Mouse (Mus musculus) limb, embryonic 13.5 days (tissue): ENCODE results near the gene Glis1. TPM values are rescaled to one million over a fixed set of nuclear protein-coding genes. Genes with fewer than 3 reads are reported as not detected.

Experiments
- ATAC-seq: fragments of 200-750 bp; cut with Nextera tagmentation; 2 replicates; pipeline ENCODE4 v1.8.0; 2017; ENCODE audit warnings: low read depth, moderate number of reproducible peaks, moderate TSS enrichment; ENCODE audit not compliant: low FRiP score
- H3K27ac ChIP-seq: fragments of 300-500 bp; sonication (generic); 2 replicates; pipeline ENCODE4 v1.5.1; 2015; ENCODE audit warnings: inconsistent platforms, mild to moderate bottlenecking, moderate library complexity
- H3K27me3 ChIP-seq: fragments of 300-500 bp; sonication (generic); 2 replicates; pipeline ENCODE4 v1.6.1; 2015; ENCODE audit warnings: mild to moderate bottlenecking, inconsistent platforms
- H3K36me3 ChIP-seq: fragments of 300-500 bp; sonication (generic); 2 replicates; pipeline ENCODE4 v1.6.1; 2015; ENCODE audit warnings: inconsistent platforms, mild to moderate bottlenecking, moderate library complexity
- H3K4me1 ChIP-seq: fragments of 300-500 bp; sonication (generic); 2 replicates; pipeline ENCODE4 v1.6.1; 2015; ENCODE audit warnings: inconsistent platforms
- H3K4me2 ChIP-seq: fragments of 300-500 bp; sonication (generic); replicated peaks from 2 replicates; pipeline ENCODE4 v1.6.1; 2015; ENCODE audit warnings: inconsistent platforms, mild to moderate bottlenecking, moderate library complexity
- H3K4me3 ChIP-seq: fragments of 300-500 bp; sonication (generic); 2 replicates; pipeline ENCODE4 v1.5.1; 2015; ENCODE audit warnings: moderate library complexity, mild to moderate bottlenecking, inconsistent platforms
- H3K9ac ChIP-seq: fragments of 300-500 bp; sonication (generic); 2 replicates; pipeline ENCODE4 v1.6.1; 2015; ENCODE audit warnings: mild to moderate bottlenecking, inconsistent platforms
- H3K9me3 ChIP-seq: fragments of 300-500 bp; sonication (generic); 2 replicates; pipeline ENCODE4 v1.6.1; 2016; ENCODE audit warnings: inconsistent platforms
- WGBS: fragments of 180-500 bp; shearing (Covaris S2); methylation state at CpG from one replicate; pipeline ENCODE4 v1.1.7; 2015; 5-methylcytosine and 5-hydroxymethylcytosine counted together
- polyA plus RNA-seq: library from polyadenylated mRNA; unstranded; fragments of >200 nt; fragmentation: Nextera tagmentation; extraction: Ambion mirVana; gene quantifications from 2 replicates; pipeline ENCODE4 v1.2.1, GENCODE M21; 2015

Gene Glis1
- polyA plus RNA-seq, 1 experiment from 2014 or later = 10.9 TPM

- Histone ChIP-seq H3K4me2 (no peak overlapping the region), H3K27ac (peak overlapping the region; percentile 63), H3K9me3 (no peaks in the 10 kb centered on the region), H3K9ac (no peak overlapping the region), H3K27me3 (peaks cover 5% of the 10 kb centered on the region; the same call in 1 of the 2 replicates), H3K4me1 (peaks cover 63% of the 10 kb centered on the region), H3K4me3 (no peak overlapping the region), H3K36me3 (no peaks in the 10 kb centered on the region)
- 33% methylated on average over 10 of the region's 10 CpGs for WGBS
- no peak; the same call in 1 of the 2 replicates for ATAC-seq
Measured at GRCm38 (mm10) chr4:107638303-107638702, 203.9 kb downstream of the Glis1 start.

- Histone ChIP-seq H3K4me2 (no peak overlapping the region), H3K27ac (no peak overlapping the region; the same call in 1 of the 2 replicates), H3K9me3 (no peaks in the 10 kb centered on the region), H3K4me1 (peaks cover 31% of the 10 kb centered on the region), H3K27me3 (no peaks in the 10 kb centered on the region), H3K4me3 (no peak overlapping the region), H3K36me3 (no peaks in the 10 kb centered on the region), H3K9ac (no peak overlapping the region)
- WGBS = 64% methylated on average over 4 of the region's 4 CpGs
- no peak for ATAC-seq
Measured at GRCm38 (mm10) chr4:107641624-107642023, 207.2 kb downstream of the Glis1 start.

- WGBS = 86% methylated on average over 5 of the region's 5 CpGs
- H3K4me2 ChIP-seq = no peak overlapping the region
- H3K9me3 ChIP-seq = no peaks in the 10 kb centered on the region
- H3K36me3 ChIP-seq = no peaks in the 10 kb centered on the region
- H3K4me1 ChIP-seq = peaks cover 28% of the 10 kb centered on the region
- H3K27me3 ChIP-seq = peaks cover 8% of the 10 kb centered on the region; the same call in 1 of the 2 replicates
- no peak for ATAC-seq
- no peak overlapping the region for H3K27ac ChIP-seq
- H3K9ac ChIP-seq = no peak overlapping the region
- no peak overlapping the region for H3K4me3 ChIP-seq
Measured at GRCm38 (mm10) chr4:107648959-107649485, 214.6 kb downstream of the Glis1 start.

- ATAC-seq = no peak
- H3K27ac ChIP-seq = no peak overlapping the region
- H3K27me3 ChIP-seq = peaks cover 21% of the 10 kb centered on the region
- no peaks in the 10 kb centered on the region for H3K36me3 ChIP-seq
- peaks cover 38% of the 10 kb centered on the region for H3K4me1 ChIP-seq
- WGBS = 18% methylated on average over 12 of the region's 12 CpGs
- H3K9me3 ChIP-seq = no peaks in the 10 kb centered on the region
- no peak overlapping the region for H3K4me3 ChIP-seq
- H3K4me2 ChIP-seq = peak overlapping the region; percentile 34
- H3K9ac ChIP-seq = no peak overlapping the region
Measured at GRCm38 (mm10) chr4:107651021-107651496, 216.7 kb downstream of the Glis1 start.

GRCm38 (mm10) chr4:107652598-107653279, 218.3 kb downstream of the Glis1 start:
- Histone ChIP-seq H3K9ac (no peak overlapping the region), H3K4me3 (no peak overlapping the region), H3K27ac (no peak overlapping the region), H3K27me3 (peaks cover 27% of the 10 kb centered on the region), H3K4me2 (peak overlapping the region; percentile 41; the same call in 1 of the 2 replicates), H3K9me3 (no peaks in the 10 kb centered on the region), H3K4me1 (peaks cover 45% of the 10 kb centered on the region), H3K36me3 (no peaks in the 10 kb centered on the region)
- ATAC-seq = peak; percentile 80
- 11% methylated on average over 7 of the region's 7 CpGs for WGBS

GRCm38 (mm10) chr4:107653280-107653643, 218.9 kb downstream of the Glis1 start:
- Histone ChIP-seq H3K27ac (no peak overlapping the region), H3K27me3 (peaks cover 27% of the 10 kb centered on the region), H3K4me2 (no peak overlapping the region), H3K9me3 (no peaks in the 10 kb centered on the region), H3K36me3 (no peaks in the 10 kb centered on the region), H3K4me1 (peaks cover 50% of the 10 kb centered on the region), H3K4me3 (no peak overlapping the region), H3K9ac (no peak overlapping the region)
- ATAC-seq = no peak
- WGBS = 74% methylated on average over 5 of the region's 5 CpGs

- no peak overlapping the region for H3K4me2 ChIP-seq
- H3K27me3 ChIP-seq = peaks cover 11% of the 10 kb centered on the region; the same call in 1 of the 2 replicates
- no peaks in the 10 kb centered on the region for H3K36me3 ChIP-seq
- no peak for ATAC-seq
- no peaks in the 10 kb centered on the region for H3K9me3 ChIP-seq
- H3K27ac ChIP-seq = no peak overlapping the region
- no peak overlapping the region for H3K9ac ChIP-seq
- H3K4me1 ChIP-seq = peaks cover 27% of the 10 kb centered on the region
- H3K4me3 ChIP-seq = no peak overlapping the region
- 90% methylated on average over 11 of the region's 11 CpGs for WGBS
Measured at GRCm38 (mm10) chr4:107660649-107661048, 226.3 kb downstream of the Glis1 start.

- 90% methylated on average over 2 of the region's 2 CpGs for WGBS
- Histone ChIP-seq H3K4me1 (peaks cover 8% of the 10 kb centered on the region), H3K27ac (no peak overlapping the region), H3K9me3 (no peaks in the 10 kb centered on the region), H3K36me3 (no peaks in the 10 kb centered on the region), H3K4me3 (no peak overlapping the region), H3K27me3 (peaks cover 17% of the 10 kb centered on the region), H3K4me2 (no peak overlapping the region), H3K9ac (no peak overlapping the region)
- no peak for ATAC-seq
Measured at GRCm38 (mm10) chr4:107668514-107668913, 234.1 kb downstream of the Glis1 start.

GRCm38 (mm10) chr4:107670731-107671130, 236.3 kb downstream of the Glis1 start:
- H3K27me3 ChIP-seq = peaks cover 19% of the 10 kb centered on the region
- peaks cover 25% of the 10 kb centered on the region for H3K4me1 ChIP-seq
- no peak overlapping the region for H3K4me3 ChIP-seq
- H3K9me3 ChIP-seq = no peaks in the 10 kb centered on the region
- no peak overlapping the region for H3K9ac ChIP-seq
- no peak for ATAC-seq
- no peak overlapping the region for H3K4me2 ChIP-seq
- H3K27ac ChIP-seq = no peak overlapping the region
- no peaks in the 10 kb centered on the region for H3K36me3 ChIP-seq
- 56% methylated on average over 5 of the region's 5 CpGs for WGBS

GRCm38 (mm10) chr4:107673638-107674321, 239.4 kb downstream of the Glis1 start:
- Histone ChIP-seq H3K27ac (no peak overlapping the region), H3K36me3 (no peaks in the 10 kb centered on the region), H3K9ac (no peak overlapping the region), H3K4me3 (no peak overlapping the region), H3K27me3 (peaks cover 19% of the 10 kb centered on the region), H3K4me2 (peak overlapping the region; percentile 43), H3K9me3 (no peaks in the 10 kb centered on the region), H3K4me1 (peaks cover 32% of the 10 kb centered on the region)
- peak; percentile 83 for ATAC-seq
- WGBS = 21% methylated on average over 23 of the region's 23 CpGs

- no peaks in the 10 kb centered on the region for H3K9me3 ChIP-seq
- WGBS = 30% methylated on average over 5 of the region's 5 CpGs
- H3K27me3 ChIP-seq = peaks cover 19% of the 10 kb centered on the region
- peak overlapping the region; percentile 43 for H3K4me2 ChIP-seq
- H3K4me3 ChIP-seq = no peak overlapping the region
- no peak for ATAC-seq
- no peak overlapping the region for H3K27ac ChIP-seq
- no peak overlapping the region for H3K9ac ChIP-seq
- H3K4me1 ChIP-seq = peaks cover 32% of the 10 kb centered on the region
- no peaks in the 10 kb centered on the region for H3K36me3 ChIP-seq
Measured at GRCm38 (mm10) chr4:107674322-107674644, 239.9 kb downstream of the Glis1 start.

- no peaks in the 10 kb centered on the region for H3K36me3 ChIP-seq
- no peak overlapping the region for H3K9ac ChIP-seq
- H3K27me3 ChIP-seq = peaks cover 25% of the 10 kb centered on the region
- no peak overlapping the region for H3K4me2 ChIP-seq
- H3K4me3 ChIP-seq = no peak overlapping the region
- no peaks in the 10 kb centered on the region for H3K9me3 ChIP-seq
- H3K27ac ChIP-seq = no peak overlapping the region
- H3K4me1 ChIP-seq = peaks cover 39% of the 10 kb centered on the region
- ATAC-seq = no peak
- WGBS = 60% methylated on average over 10 of the region's 10 CpGs
Measured at GRCm38 (mm10) chr4:107675645-107676044, 241.3 kb downstream of the Glis1 start.
